Mouse (Mus musculus) B cell, adult 62 days (primary cell): ENCODE results near the gene Wdr11. TPM values are rescaled to one million over a fixed set of nuclear protein-coding genes. Genes with fewer than 3 reads are reported as not detected.

Experiments
- total RNA-seq: library from RNA; stranded (reverse); gene quantifications from 4 replicates; pipeline ENCODE4 v1.2.4, GENCODE M21; 2023

The Wdr11 gene
- total RNA-seq = 28.1 to 37.3 TPM (median 35.6 TPM) in 4 replicates

GRCm38 (mm10) chr7:129591371-129592131 is at the start of gene Wdr11:
TSS of gene Wdr11 (plus strand) at chr7:129591863.

